Mouse (Mus musculus): ENCODE measurements at regions not wholly inside any gene's neighbourhood (a gene's known extent, or its start where the extent isn't known, plus 50 kb on each side); places are given as distances from the start of the nearest gene placed in this dataset.

DNA sequence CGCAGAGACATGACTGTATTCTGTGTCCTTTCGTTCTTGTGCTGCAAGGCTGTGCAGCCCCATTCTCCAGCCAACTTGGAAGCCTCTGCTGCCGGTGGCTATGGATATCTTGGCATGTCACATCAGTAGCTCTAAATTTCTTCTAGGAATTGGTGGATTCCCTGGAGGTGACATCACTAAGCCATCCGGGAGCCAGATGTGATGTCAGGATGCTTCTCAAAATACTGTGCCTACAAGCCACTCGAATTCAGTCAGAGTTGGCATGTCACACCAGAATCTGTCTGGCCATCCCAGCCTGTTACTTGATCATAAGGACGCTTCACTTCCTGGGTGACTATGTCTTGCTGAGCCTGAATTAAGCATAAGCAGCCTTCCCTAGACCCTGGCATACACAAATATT, 359.9 kb downstream of the Mctp2 start:
- Histone ChIP-seq H3K27ac (ENCODE audit: low read length) (no peak overlapping the region), H3K36me3 (ENCODE audit: control insufficient read depth, insufficient read depth, low read length) (no peaks in the 10 kb centered on the region), H3K4me2 (ENCODE audit: low read depth, low read length) (no peak overlapping the region), H3K4me3 (ENCODE audit: low read length) (no peak overlapping the region), H3K9ac (ENCODE audit: low read depth, low read length) (no peak overlapping the region), H3K27me3 (replicated peaks; ENCODE audit: control insufficient read depth, insufficient read depth, low read length) (no peaks in the 10 kb centered on the region), H3K4me1 (ENCODE audit: control insufficient read depth, insufficient read depth, low read length) (peaks cover under 1% of the 10 kb centered on the region; the same call in 1 of the 2 replicates), H3K9me3 (ENCODE audit: control insufficient read depth, low read length) (no peaks in the 10 kb centered on the region)
- ATAC-seq: no peak
- WGBS: 78% methylated on average over 6 of the region's 6 CpGs

GRCm38 (mm10) chr7:71943078-71944042, 363.0 kb downstream of the Mctp2 start:
- ATAC-seq: no peak

GRCm38 (mm10) chr7:71937731-71938130, 368.7 kb downstream of the Mctp2 start:
- no peaks in the 10 kb centered on the region for H3K9me3 ChIP-seq (ENCODE audit: control insufficient read depth, low read length)
- peaks cover 3% of the 10 kb centered on the region; the same call in 1 of the 2 replicates for H3K4me1 ChIP-seq (ENCODE audit: control insufficient read depth, insufficient read depth, low read length)
- H3K36me3 ChIP-seq (ENCODE audit: control insufficient read depth, insufficient read depth, low read length): no peaks in the 10 kb centered on the region
- 50% methylated on average over 3 of the region's 3 CpGs for WGBS
- H3K9ac ChIP-seq (ENCODE audit: low read depth, low read length): no peak overlapping the region
- H3K4me3 ChIP-seq (ENCODE audit: low read length): no peak overlapping the region
- no peak overlapping the region for H3K27ac ChIP-seq (ENCODE audit: low read length)
- no peaks in the 10 kb centered on the region for H3K27me3 ChIP-seq (replicated peaks; ENCODE audit: control insufficient read depth, insufficient read depth, low read length)
- ATAC-seq: no peak
- no peak overlapping the region for H3K4me2 ChIP-seq (ENCODE audit: low read depth, low read length)

More at GRCm38 (mm10) chr7:71943078-71944042, 363.0 kb downstream of the Mctp2 start:
- no peak overlapping the region for H3K4me2 ChIP-seq (ENCODE audit: low read depth, low read length)
- 52% methylated on average over 16 of the region's 16 CpGs for WGBS
- H3K9me3 ChIP-seq (ENCODE audit: control insufficient read depth, low read length): no peaks in the 10 kb centered on the region
- no peak overlapping the region for H3K4me3 ChIP-seq (ENCODE audit: low read length)
- H3K36me3 ChIP-seq (ENCODE audit: control insufficient read depth, insufficient read depth, low read length): no peaks in the 10 kb centered on the region
- peak overlapping the region; percentile 20; the same call in 1 of the 2 replicates for H3K9ac ChIP-seq (ENCODE audit: low read depth, low read length)
- no peaks in the 10 kb centered on the region for H3K27me3 ChIP-seq (replicated peaks; ENCODE audit: control insufficient read depth, insufficient read depth, low read length)
- H3K4me1 ChIP-seq (ENCODE audit: control insufficient read depth, insufficient read depth, low read length): peaks cover 3% of the 10 kb centered on the region; the same call in 1 of the 2 replicates
- no peak overlapping the region for H3K27ac ChIP-seq (ENCODE audit: low read length)

DNA sequence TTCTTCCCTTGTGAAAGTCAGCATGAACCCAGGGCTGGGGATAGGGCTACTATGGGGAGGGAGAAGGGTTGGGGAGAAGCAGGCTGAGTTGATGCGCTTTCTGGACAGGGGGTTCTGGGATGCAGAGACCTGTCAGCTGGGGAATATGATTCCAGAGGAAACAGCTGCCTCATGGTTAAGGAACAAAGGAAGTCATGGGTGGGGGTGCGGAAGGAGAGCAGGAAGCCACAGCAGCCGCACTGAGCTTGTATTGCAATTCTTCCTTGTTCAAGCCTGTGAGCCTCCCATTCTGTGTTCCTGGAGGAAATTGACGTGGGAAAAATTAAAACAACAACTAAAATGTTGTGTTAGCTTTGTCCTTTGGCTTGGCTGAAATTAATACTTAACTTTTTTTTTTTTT, 369.7 kb downstream of the Mctp2 start:
- no peaks in the 10 kb centered on the region for H3K36me3 ChIP-seq (ENCODE audit: control insufficient read depth, insufficient read depth, low read length)
- no peaks in the 10 kb centered on the region for H3K27me3 ChIP-seq (replicated peaks; ENCODE audit: control insufficient read depth, insufficient read depth, low read length)
- H3K27ac ChIP-seq (ENCODE audit: low read length): no peak overlapping the region
- no peak overlapping the region for H3K4me2 ChIP-seq (ENCODE audit: low read depth, low read length)
- H3K4me1 ChIP-seq (ENCODE audit: control insufficient read depth, insufficient read depth, low read length): peaks cover 3% of the 10 kb centered on the region; the same call in 1 of the 2 replicates
- no peak overlapping the region for H3K4me3 ChIP-seq (ENCODE audit: low read length)
- ATAC-seq: no peak
- H3K9me3 ChIP-seq (ENCODE audit: control insufficient read depth, low read length): no peaks in the 10 kb centered on the region
- H3K9ac ChIP-seq (ENCODE audit: low read depth, low read length): no peak overlapping the region
- WGBS: 69% methylated on average over 4 of the region's 4 CpGs

All from intestine, embryonic 16.5 days (tissue).